Mouse (Mus musculus) inflammation-experienced regulatory T-cells, adult 6 months (primary cell): ENCODE measurements around the gene Stk38. TPM values are rescaled to one million over a fixed set of nuclear protein-coding genes. Genes with fewer than 3 reads are reported as not detected.

ENCODE experiments used
- ATAC-seq: one replicate; pipeline ENCODE4 v1.8.0; 2017
- polyA plus RNA-seq, 3 experiments: library from polyadenylated mRNA; unstranded; fragments of 100-300 nt; shearing (Covaris generic); gene quantifications; one replicate each; pipeline ENCODE4 v1.2.1; 2017

Gene Stk38
- polyA plus RNA-seq, 3 experiments from 2014 or later = 155 to 250 (median 235) TPM

DNA sequence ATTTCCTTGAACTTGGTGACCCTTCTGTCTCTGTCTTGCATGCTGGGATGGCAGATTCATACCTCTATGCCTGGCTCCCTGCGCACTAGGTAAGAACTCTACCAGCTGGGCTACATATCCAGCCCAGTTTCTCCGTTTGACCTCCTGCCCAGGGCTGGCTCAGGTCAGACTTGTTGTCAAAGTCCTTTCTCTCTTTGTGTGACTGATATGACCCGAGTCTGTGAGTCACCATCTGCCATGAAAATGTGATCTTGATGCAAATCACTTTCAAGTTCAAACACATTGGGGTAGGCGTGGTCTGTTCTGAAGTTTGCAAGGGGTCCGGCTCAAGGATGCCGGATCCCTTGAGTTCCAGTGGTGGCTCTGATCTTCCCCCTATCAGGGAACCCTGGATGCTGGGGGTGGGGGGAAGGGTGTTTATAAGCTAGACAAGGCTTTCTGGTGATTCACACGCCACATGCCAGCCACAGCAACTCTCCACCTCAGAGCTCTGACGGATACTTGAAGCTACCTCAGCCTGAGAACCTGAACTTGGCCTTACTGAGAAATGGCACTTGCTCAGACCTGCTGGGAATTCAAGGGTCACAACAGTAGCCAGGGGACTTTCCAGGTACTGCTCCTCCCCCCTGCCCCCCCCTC, 82.7 kb downstream of the Stk38 start:
- no peak for ATAC-seq

- no peak for ATAC-seq
Measured at GRCm38 (mm10) chr17:28922096-28922495, 85.7 kb downstream of the Stk38 start.

DNA sequence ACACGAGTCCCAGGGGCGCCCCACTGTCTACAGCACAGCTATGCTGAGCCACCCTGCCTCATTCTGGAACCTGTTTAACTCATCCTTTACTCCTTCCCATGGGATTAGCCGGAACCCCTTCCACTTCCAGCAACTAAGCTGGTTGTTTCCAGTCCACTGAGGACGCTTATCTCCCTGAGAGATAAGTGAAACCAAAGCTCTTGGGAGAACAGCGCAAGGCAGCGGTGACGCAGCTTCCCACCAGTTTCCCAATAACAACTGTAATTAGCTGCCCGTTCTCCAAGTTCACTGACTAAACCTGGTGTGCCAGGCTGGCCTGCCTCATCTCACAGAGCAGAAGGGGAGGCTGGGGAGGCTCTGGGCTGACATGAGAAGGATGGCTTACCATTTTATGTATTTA, 86.7 kb downstream of the Stk38 start:
- ATAC-seq = no peak

Other genes starting within 250 kb of the Stk38 start
- gene Mapk13, start 238.7 kb downstream of the Stk38 start, polyA plus RNA-seq = not detected
- gene Brpf3, start 206.9 kb downstream of the Stk38 start, polyA plus RNA-seq = 1 to 10 TPM; 3.0 to 4.1 (median 3.1) TPM
- not detected for gene Pnpla1, start 149.6 kb downstream of the Stk38 start, polyA plus RNA-seq
- 1 to 10 TPM in 2 of 3 experiments, under 1 TPM in 1; 0.25 to 3.2 (median 2.7) TPM for gene 4930539E08Rik, start 92.7 kb downstream of the Stk38 start, polyA plus RNA-seq
- not detected for gene Pxt1, start 64.2 kb downstream of the Stk38 start, polyA plus RNA-seq
- 10 to 100 TPM; 34.6 to 46.0 (median 39.5) TPM for gene Kctd20, start 56.0 kb downstream of the Stk38 start, polyA plus RNA-seq
- gene Srsf3, start 24.6 kb upstream of the Stk38 start, polyA plus RNA-seq = 100 to 1,000 TPM; 296 to 519 (median 387) TPM
- 10 to 100 TPM in 1 of 3 experiments, 1 to 10 TPM in 2; 1.7 to 57.4 (median 2.5) TPM for gene Cdkn1a, start 83.0 kb upstream of the Stk38 start, polyA plus RNA-seq
- not detected for gene Rab44, start 106.2 kb upstream of the Stk38 start, polyA plus RNA-seq
- gene Cpne5, start 230.2 kb upstream of the Stk38 start, polyA plus RNA-seq = 1 to 10 TPM in 2 of 3 experiments, under 1 TPM in 1; 0.59 to 2.4 (median 1.7) TPM